Mouse (Mus musculus): ENCODE results near the gene Cd300ld3. TPM values are rescaled to one million over a fixed set of nuclear protein-coding genes. Genes with fewer than 3 reads are reported as not detected.
"Not testable (repeated sequence)": the region's sequence is repeated elsewhere in the genome, so short reads cannot be mapped to it uniquely, and the experiment has no call there.

Cd300ld3 gene
- polyA plus RNA-seq, 1 experiment from 2014 or later = not detected

- Histone ChIP-seq H3K4me1 (no peaks in the 10 kb centered on the region), H3K4me3 (no peak overlapping the region), H3K36me3 (no peaks in the 10 kb centered on the region), H3K27me3 (peaks cover 7% of the 10 kb centered on the region; the same call in 1 of the 2 replicates), H3K27ac (replicated peaks) (no peak overlapping the region), H3K9ac (replicated peaks) (no peak overlapping the region), H3K4me2 (replicated peaks) (no peak overlapping the region), H3K9me3 (no peaks in the 10 kb centered on the region)
- ATAC-seq (ENCODE audit: low FRiP score, low read depth) = no peak
- 4% methylated on average over 9 of the region's 9 CpGs for whole genome bisulfite sequencing
Observed at GRCm38 (mm10) chr11:115052206-115052605, 4.0 kb upstream of the Cd300ld3 start.

- Histone ChIP-seq H3K9ac (replicated peaks) (no peak overlapping the region), H3K4me3 (no peak overlapping the region), H3K27ac (replicated peaks) (no peak overlapping the region), H3K36me3 (no peaks in the 10 kb centered on the region), H3K4me1 (no peaks in the 10 kb centered on the region), H3K9me3 (no peaks in the 10 kb centered on the region), H3K27me3 (peaks cover 7% of the 10 kb centered on the region; the same call in 1 of the 2 replicates), H3K4me2 (replicated peaks) (no peak overlapping the region)
- 49% methylated on average over 3 of the region's 3 CpGs for WGBS
- no peak for ATAC-seq (ENCODE audit: low FRiP score, low read depth)
Observed at GRCm38 (mm10) chr11:115049282-115049895, 1.2 kb upstream of the Cd300ld3 start.

DNA sequence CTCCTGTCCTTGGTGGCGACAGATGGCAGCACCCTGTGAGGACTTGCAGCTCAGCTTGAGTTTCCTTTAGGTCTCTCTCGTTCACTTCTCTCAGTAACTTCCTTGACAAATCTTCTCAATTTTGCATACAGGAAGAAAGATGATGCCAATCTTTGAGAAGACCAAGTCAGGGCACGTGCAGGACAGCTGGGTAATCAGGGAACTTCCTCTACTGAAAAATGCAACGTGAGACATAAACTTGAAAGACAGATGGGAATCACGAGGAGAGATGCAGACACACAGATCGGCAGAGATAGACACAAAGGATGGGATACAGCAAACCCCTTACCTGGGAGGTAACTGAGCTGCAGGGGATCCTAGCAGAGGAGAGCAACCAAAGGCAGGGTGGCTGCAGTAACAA lies 10.5 kb downstream of the Cd300ld3 start, which contains the start of gene Cd300ld5:
Cd300ld5 (minus strand) TSS at position 101 of the 400 bp plus-strand sequence.
- not testable (repeated sequence) for H3K27me3 ChIP-seq; H3K9me3 ChIP-seq; H3K36me3 ChIP-seq; H3K4me2 ChIP-seq (replicated peaks); H3K4me1 ChIP-seq; H3K4me3 ChIP-seq; H3K9ac ChIP-seq (replicated peaks); ATAC-seq (ENCODE audit: low FRiP score, low read depth); H3K27ac ChIP-seq (replicated peaks)
- WGBS = no CpG with 5 or more reads among the region's 6 CpGs

DNA sequence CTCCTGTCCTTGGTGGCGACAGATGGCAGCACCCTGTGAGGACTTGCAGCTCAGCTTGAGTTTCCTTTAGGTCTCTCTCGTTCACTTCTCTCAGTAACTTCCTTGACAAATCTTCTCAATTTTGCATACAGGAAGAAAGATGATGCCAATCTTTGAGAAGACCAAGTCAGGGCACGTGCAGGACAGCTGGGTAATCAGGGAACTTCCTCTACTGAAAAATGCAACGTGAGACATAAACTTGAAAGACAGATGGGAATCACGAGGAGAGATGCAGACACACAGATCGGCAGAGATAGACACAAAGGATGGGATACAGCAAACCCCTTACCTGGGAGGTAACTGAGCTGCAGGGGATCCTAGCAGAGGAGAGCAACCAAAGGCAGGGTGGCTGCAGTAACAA lies 21.3 kb downstream of the Cd300ld3 start, which contains the start of gene Cd300ld4:
Cd300ld4 (minus strand) TSS at position 101 of the 400 bp plus-strand sequence.
- no CpG with 5 or more reads among the region's 6 CpGs for WGBS
- not testable (repeated sequence) for H3K9ac ChIP-seq (replicated peaks); ATAC-seq (ENCODE audit: low FRiP score, low read depth); H3K4me3 ChIP-seq; H3K36me3 ChIP-seq; H3K4me2 ChIP-seq (replicated peaks); H3K4me1 ChIP-seq; H3K27me3 ChIP-seq; H3K27ac ChIP-seq (replicated peaks); H3K9me3 ChIP-seq

DNA sequence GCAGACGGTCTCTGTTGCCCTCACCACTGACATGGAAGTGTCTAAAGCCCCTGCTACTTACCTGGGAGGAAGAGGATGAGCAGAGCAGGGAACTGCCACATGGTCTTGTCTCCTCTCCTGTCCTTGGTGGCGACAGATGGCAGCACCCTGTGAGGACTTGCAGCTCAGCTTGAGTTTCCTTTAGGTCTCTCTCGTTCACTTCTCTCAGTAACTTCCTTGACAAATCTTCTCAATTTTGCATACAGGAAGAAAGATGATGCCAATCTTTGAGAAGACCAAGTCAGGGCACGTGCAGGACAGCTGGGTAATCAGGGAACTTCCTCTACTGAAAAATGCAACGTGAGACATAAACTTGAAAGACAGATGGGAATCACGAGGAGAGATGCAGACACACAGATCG lies 32.1 kb downstream of the Cd300ld3 start, which contains the start of gene Cd300ld2:
Cd300ld2 (minus strand) TSS at position 101 of the 400 bp plus-strand sequence.
- ATAC-seq (ENCODE audit: low FRiP score, low read depth); H3K4me1 ChIP-seq; H3K27me3 ChIP-seq; H3K4me2 ChIP-seq (replicated peaks); H3K4me3 ChIP-seq; H3K27ac ChIP-seq (replicated peaks); H3K9ac ChIP-seq (replicated peaks); H3K36me3 ChIP-seq; H3K9me3 ChIP-seq: not testable (repeated sequence)
- no CpG with 5 or more reads among the region's 7 CpGs for WGBS

DNA sequence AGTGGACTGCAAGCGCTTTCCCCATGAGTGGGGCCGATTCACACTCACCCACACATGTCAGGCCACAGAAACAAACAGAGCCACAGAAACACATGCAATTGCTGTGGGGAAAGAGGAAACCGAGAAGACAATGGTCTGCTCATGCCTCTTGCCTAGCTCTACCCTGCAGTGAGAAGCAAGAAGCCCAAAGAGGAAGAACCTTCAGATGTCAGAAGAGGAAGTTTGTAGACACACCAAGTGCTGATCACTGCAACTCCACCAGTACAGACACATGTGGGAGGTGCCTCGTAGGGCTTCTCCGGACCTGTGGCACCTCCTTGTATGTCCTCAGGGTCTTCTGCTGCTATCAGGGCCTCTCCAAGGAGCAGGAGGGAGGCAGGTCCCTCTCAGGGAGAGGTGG lies 44.1 kb downstream of the Cd300ld3 start:
- Histone ChIP-seq H3K9me3 (no peaks in the 10 kb centered on the region), H3K4me2 (replicated peaks) (no peak overlapping the region), H3K27ac (replicated peaks) (no peak overlapping the region), H3K36me3 (no peaks in the 10 kb centered on the region), H3K27me3 (no peaks in the 10 kb centered on the region), H3K4me1 (no peaks in the 10 kb centered on the region), H3K4me3 (no peak overlapping the region), H3K9ac (replicated peaks) (no peak overlapping the region)
- WGBS = 87% methylated on average over 5 of the region's 5 CpGs
- ATAC-seq (ENCODE audit: low FRiP score, low read depth) = no peak

- no peak within 1 kb of the TSS for H3K4me3 ChIP-seq
- WGBS = 91% methylated on average over 7 of the region's 7 CpGs
- ATAC-seq (ENCODE audit: low FRiP score, low read depth) = no peak
- no peak within 1 kb of the TSS for H3K9ac ChIP-seq (replicated peaks)
- H3K27me3 ChIP-seq = no peaks in the 10 kb centered on the region
- H3K4me2 ChIP-seq (replicated peaks) = no peak within 1 kb of the TSS
- no peaks in the 10 kb centered on the region for H3K36me3 ChIP-seq
- no peak within 1 kb of the TSS for H3K27ac ChIP-seq (replicated peaks)
- H3K4me1 ChIP-seq = no peaks in the 10 kb centered on the region
- no peaks in the 10 kb centered on the region for H3K9me3 ChIP-seq
Observed at GRCm38 (mm10) chr11:115001474-115002040, 46.7 kb downstream of the Cd300ld3 start, which contains the start of gene Cd300c2. TSS of gene Cd300c2 (minus strand) at chr11:115001880.

Other genes with a start within 250 kb of the Cd300ld3 start
- not detected in 2 replicates for gene Gpr142, start 249.5 kb downstream of the Cd300ld3 start, polyA plus RNA-seq (2016; fragmentation: Nextera tagmentation; extraction: Ambion mirVana)
- gene Gprc5c, start 197.3 kb downstream of the Cd300ld3 start, polyA plus RNA-seq (2016; fragmentation: Nextera tagmentation; extraction: Ambion mirVana) = 10.4 and 16.8 TPM in 2 replicates
- 0.71 and 0.97 TPM in 2 replicates for gene Cd300a, start 158.4 kb downstream of the Cd300ld3 start, polyA plus RNA-seq (2016; fragmentation: Nextera tagmentation; extraction: Ambion mirVana)
- 0.08 TPM in 1 of 2 replicates, not detected in the other for gene Cd300lb, start 114.0 kb downstream of the Cd300ld3 start, polyA plus RNA-seq (2016; fragmentation: Nextera tagmentation; extraction: Ambion mirVana)
- not detected in 2 replicates for gene Cd300c, start 79.3 kb downstream of the Cd300ld3 start, polyA plus RNA-seq (2016; fragmentation: Nextera tagmentation; extraction: Ambion mirVana)
- 0.10 and 0.11 TPM in 2 replicates for gene Cd300ld, start 58.5 kb downstream of the Cd300ld3 start, polyA plus RNA-seq (2016; fragmentation: Nextera tagmentation; extraction: Ambion mirVana)
- gene Cd300c2, start 46.5 kb downstream of the Cd300ld3 start, polyA plus RNA-seq (2016; fragmentation: Nextera tagmentation; extraction: Ambion mirVana) = 0.85 and 1.2 TPM in 2 replicates
- not detected in 2 replicates for gene Cd300ld2, start 32.2 kb downstream of the Cd300ld3 start, polyA plus RNA-seq (2016; fragmentation: Nextera tagmentation; extraction: Ambion mirVana)
- not detected in 2 replicates for gene Cd300ld4, start 21.4 kb downstream of the Cd300ld3 start, polyA plus RNA-seq (2016; fragmentation: Nextera tagmentation; extraction: Ambion mirVana)
- not detected in 2 replicates for gene Cd300ld5, start 10.6 kb downstream of the Cd300ld3 start, polyA plus RNA-seq (2016; fragmentation: Nextera tagmentation; extraction: Ambion mirVana)
- gene Cd300e, start 13.8 kb upstream of the Cd300ld3 start, polyA plus RNA-seq (2016; fragmentation: Nextera tagmentation; extraction: Ambion mirVana) = not detected in 2 replicates
- gene Rab37, start 43.0 kb upstream of the Cd300ld3 start, polyA plus RNA-seq (2016; fragmentation: Nextera tagmentation; extraction: Ambion mirVana) = 1.5 TPM in 2 replicates
- gene Cd300lf, start 85.6 kb upstream of the Cd300ld3 start, polyA plus RNA-seq (2016; fragmentation: Nextera tagmentation; extraction: Ambion mirVana) = 0.15 and 0.24 TPM in 2 replicates
- 34.3 and 34.6 TPM in 2 replicates for gene Slc9a3r1, start 114.9 kb upstream of the Cd300ld3 start, polyA plus RNA-seq (2016; fragmentation: Nextera tagmentation; extraction: Ambion mirVana)
- gene Tmem104, start 139.1 kb upstream of the Cd300ld3 start, polyA plus RNA-seq (2016; fragmentation: Nextera tagmentation; extraction: Ambion mirVana) = 7.9 and 9.2 TPM in 2 replicates
- 18.5 and 19.2 TPM in 2 replicates for gene Nat9, start 139.4 kb upstream of the Cd300ld3 start, polyA plus RNA-seq (2016; fragmentation: Nextera tagmentation; extraction: Ambion mirVana)
- 0.06 and 0.17 TPM in 2 replicates for gene Grin2c, start 218.8 kb upstream of the Cd300ld3 start, polyA plus RNA-seq (2016; fragmentation: Nextera tagmentation; extraction: Ambion mirVana)
- gene Fdxr, start 228.6 kb upstream of the Cd300ld3 start, polyA plus RNA-seq (2016; fragmentation: Nextera tagmentation; extraction: Ambion mirVana) = 15.9 and 18.4 TPM in 2 replicates
- gene Fads6, start 249.3 kb upstream of the Cd300ld3 start, polyA plus RNA-seq (2016; fragmentation: Nextera tagmentation; extraction: Ambion mirVana) = 0.11 and 0.18 TPM in 2 replicates

Measured in midbrain, embryonic 12.5 days (tissue).